Mouse (Mus musculus) liver, embryonic 15.5 days (tissue): ENCODE data around the gene Cyp26c1. TPM values are rescaled to one million over a fixed set of nuclear protein-coding genes. Genes with fewer than 3 reads are reported as not detected.

Source experiments
- ATAC-seq: fragments of 200-750 bp; cut with Nextera tagmentation; 2 replicates; pipeline ENCODE4 v1.8.0; 2017; ENCODE audit warnings: moderate number of reproducible peaks, mild to moderate bottlenecking, moderate library complexity; ENCODE audit not compliant: insufficient read depth
- H3K27ac ChIP-seq: fragments of 300-500 bp; sonication (generic); replicated peaks from 2 replicates; pipeline ENCODE4 v1.5.1; 2015; ENCODE audit warnings: mild to moderate bottlenecking, inconsistent platforms
- H3K27me3 ChIP-seq: fragments of 300-500 bp; sonication (generic); 2 replicates; pipeline ENCODE4 v1.6.1; 2015; ENCODE audit warnings: mild to moderate bottlenecking, inconsistent platforms
- H3K36me3 ChIP-seq: fragments of 300-500 bp; sonication (generic); replicated peaks from 2 replicates; pipeline ENCODE4 v1.6.1; 2015; ENCODE audit warnings: moderate library complexity, mild to moderate bottlenecking, inconsistent platforms
- H3K4me1 ChIP-seq: fragments of 300-500 bp; sonication (generic); replicated peaks from 2 replicates; pipeline ENCODE4 v1.6.1; 2015; ENCODE audit warnings: inconsistent platforms
- H3K4me2 ChIP-seq: fragments of 300-500 bp; sonication (generic); 2 replicates; pipeline ENCODE4 v1.6.1; 2015; ENCODE audit warnings: moderate library complexity, mild to moderate bottlenecking, inconsistent platforms
- H3K4me3 ChIP-seq: fragments of 300-500 bp; sonication (generic); replicated peaks from 2 replicates; pipeline ENCODE4 v1.5.1; 2015; ENCODE audit warnings: mild to moderate bottlenecking, inconsistent platforms
- H3K9ac ChIP-seq: fragments of 300-500 bp; sonication (generic); 2 replicates; pipeline ENCODE4 v1.6.1; 2015; ENCODE audit warnings: moderate library complexity, mild to moderate bottlenecking, inconsistent platforms
- H3K9me3 ChIP-seq: fragments of 300-500 bp; sonication (generic); replicated peaks from 2 replicates; pipeline ENCODE4 v1.6.1; 2016; ENCODE audit warnings: inconsistent platforms
- WGBS: fragments of 180-500 bp; shearing (Covaris S2); methylation state at CpG from one replicate; pipeline ENCODE4 v1.1.7; 2015; ENCODE audit warnings: mixed read lengths; ENCODE audit not compliant: insufficient replicate concordance; 5-methylcytosine and 5-hydroxymethylcytosine counted together
- polyA plus RNA-seq: library from polyadenylated mRNA; unstranded; fragments of >200 nt; fragmentation: Nextera tagmentation; extraction: Ambion mirVana; gene quantifications from 2 replicates; pipeline ENCODE4 v1.2.1, GENCODE M21; 2015

Cyp26c1 gene
- not detected in 2 replicates for polyA plus RNA-seq

DNA sequence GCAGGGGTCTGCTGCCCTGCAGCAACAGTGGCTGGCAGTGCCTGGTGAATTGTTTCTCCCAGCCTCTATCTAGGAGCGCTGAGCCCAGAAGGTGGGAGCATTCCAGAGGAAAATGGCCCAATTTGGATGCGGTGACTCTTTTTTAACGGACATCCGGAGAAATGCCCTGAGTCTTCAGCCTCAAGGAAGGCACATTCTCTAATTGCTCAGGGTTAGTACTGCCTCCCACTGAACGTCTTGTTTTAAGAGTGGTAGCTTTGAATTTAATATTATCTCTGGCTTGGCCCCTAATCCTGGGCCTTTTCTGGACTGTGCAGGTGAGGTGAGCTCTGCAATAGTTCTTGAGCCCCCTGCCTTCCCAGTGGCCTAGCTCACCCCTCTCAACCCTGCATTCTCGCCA lies at the start of gene Cyp26c1:
Gene Cyp26c1 (plus strand): TSS at position 301 of the 400 bp plus-strand sequence.
- Histone ChIP-seq H3K36me3 (peaks cover 14% of the 10 kb centered on the region; the same call in 1 of the 2 replicates), H3K27ac (no peak within 1 kb of the TSS), H3K27me3 (peaks cover 48% of the 10 kb centered on the region), H3K4me3 (no peak within 1 kb of the TSS), H3K4me2 (no peak within 1 kb of the TSS), H3K4me1 (no peaks in the 10 kb centered on the region), H3K9me3 (no peaks in the 10 kb centered on the region), H3K9ac (no peak within 1 kb of the TSS)
- ATAC-seq, result no peak
- 82% methylated on average over 6 of the region's 6 CpGs for WGBS

DNA sequence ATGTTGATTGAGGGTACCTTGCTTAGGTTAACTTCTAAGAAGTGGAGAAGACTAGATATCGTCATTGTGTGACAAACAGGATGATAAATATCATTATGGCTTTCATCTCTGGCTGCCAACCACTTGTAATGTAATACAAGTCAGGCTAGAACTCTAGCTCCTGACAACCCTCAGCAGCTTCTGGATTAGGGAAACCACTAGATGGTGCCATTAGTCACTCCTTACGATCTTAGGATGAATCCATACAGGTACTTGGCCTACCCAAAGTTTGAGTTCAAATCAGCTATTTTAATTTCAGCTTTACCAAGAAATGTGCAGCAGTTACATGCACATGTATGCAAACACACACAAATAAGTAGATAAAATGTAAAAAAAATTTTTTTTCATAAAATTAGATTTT lies 37.4 kb upstream of the Cyp26c1 start:
- H3K4me1 ChIP-seq, result no peaks in the 10 kb centered on the region
- H3K4me3 ChIP-seq, result no peak overlapping the region
- no peaks in the 10 kb centered on the region for H3K27me3 ChIP-seq
- H3K9ac ChIP-seq, result no peak overlapping the region
- WGBS, result 56% methylated on average over 2 of the region's 2 CpGs
- no peaks in the 10 kb centered on the region for H3K9me3 ChIP-seq
- H3K4me2 ChIP-seq, result no peak overlapping the region
- peaks cover 7% of the 10 kb centered on the region; the same call in 1 of the 2 replicates for H3K36me3 ChIP-seq
- H3K27ac ChIP-seq, result no peak overlapping the region
- ATAC-seq, result no peak

DNA sequence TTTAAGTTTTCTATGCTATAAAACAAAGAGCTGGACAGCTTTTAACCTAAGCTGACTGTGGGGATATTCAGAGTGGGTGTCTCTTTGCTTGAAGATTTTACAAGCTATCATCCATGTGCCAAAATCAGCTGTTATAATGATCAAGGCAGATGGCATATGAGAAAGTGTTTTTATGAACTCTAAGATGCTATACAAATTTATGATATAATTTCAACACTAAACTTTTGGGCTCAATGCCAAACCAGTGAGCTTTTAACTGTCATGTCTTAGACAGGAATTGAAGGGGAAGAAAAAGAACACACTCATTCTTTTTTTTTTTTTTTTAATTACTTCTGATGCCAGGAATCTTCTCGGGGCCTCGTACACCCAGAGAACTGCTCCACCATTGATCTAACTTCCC lies 34.9 kb upstream of the Cyp26c1 start:
- Histone ChIP-seq H3K27me3 (no peaks in the 10 kb centered on the region), H3K27ac (no peak overlapping the region), H3K4me2 (no peak overlapping the region), H3K9me3 (no peaks in the 10 kb centered on the region), H3K4me1 (peaks cover 8% of the 10 kb centered on the region), H3K36me3 (peaks cover 18% of the 10 kb centered on the region; the same call in 1 of the 2 replicates), H3K9ac (no peak overlapping the region), H3K4me3 (no peak overlapping the region)
- no peak for ATAC-seq
- WGBS, result 68% methylated on average over 2 of the region's 2 CpGs

DNA sequence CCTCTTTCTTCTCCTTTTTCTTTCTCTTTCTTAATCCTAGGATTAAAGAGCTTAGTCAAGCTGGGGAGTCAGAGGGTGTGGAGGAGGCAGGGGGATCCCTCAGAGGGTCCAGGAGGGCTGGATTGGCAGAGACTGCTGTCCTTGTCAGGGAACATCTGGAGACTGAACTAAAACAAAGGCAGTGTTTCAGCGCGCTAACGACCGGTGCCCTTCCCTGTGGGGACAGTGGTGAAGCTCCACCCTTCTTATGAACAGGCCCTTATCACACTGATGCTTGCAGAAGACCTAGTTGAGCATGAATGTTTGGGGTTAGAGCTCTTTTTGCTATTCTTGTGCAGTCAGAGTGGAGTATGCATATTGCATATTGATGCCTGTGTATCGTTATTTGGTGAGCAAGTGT lies 31.4 kb upstream of the Cyp26c1 start:
- H3K4me3 ChIP-seq, result no peak overlapping the region
- peaks cover 13% of the 10 kb centered on the region for H3K4me1 ChIP-seq
- no peak for ATAC-seq
- no peak overlapping the region for H3K4me2 ChIP-seq
- no peaks in the 10 kb centered on the region for H3K9me3 ChIP-seq
- no peaks in the 10 kb centered on the region for H3K27me3 ChIP-seq
- no peak overlapping the region for H3K27ac ChIP-seq
- no peak overlapping the region for H3K9ac ChIP-seq
- WGBS, result 34% methylated on average over 5 of the region's 5 CpGs
- peaks cover 11% of the 10 kb centered on the region; the same call in 1 of the 2 replicates for H3K36me3 ChIP-seq

DNA sequence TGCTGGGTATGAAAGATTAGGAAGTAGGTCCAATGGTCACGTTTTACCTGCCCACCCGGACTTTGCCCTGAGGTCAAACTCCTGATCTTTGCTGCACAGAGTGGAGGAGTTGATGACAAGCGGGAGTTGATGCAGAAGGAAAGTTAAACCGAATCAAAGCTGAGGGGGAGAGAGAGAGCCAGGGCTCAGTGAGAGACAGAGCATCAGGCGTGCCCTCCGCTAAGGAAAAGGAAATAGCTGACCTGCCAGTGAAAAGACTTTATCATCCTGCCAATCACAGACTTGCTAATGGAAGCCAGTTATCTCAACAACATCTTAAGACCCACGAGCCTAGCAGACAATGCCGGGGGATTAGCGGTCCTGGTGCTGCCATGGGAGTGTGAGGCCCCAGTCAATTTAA lies 28.9 kb upstream of the Cyp26c1 start:
- Histone ChIP-seq H3K27me3 (no peaks in the 10 kb centered on the region), H3K9me3 (no peaks in the 10 kb centered on the region), H3K4me2 (no peak overlapping the region), H3K4me1 (peaks cover 13% of the 10 kb centered on the region), H3K36me3 (peaks cover 17% of the 10 kb centered on the region; the same call in 1 of the 2 replicates), H3K27ac (no peak overlapping the region), H3K4me3 (no peak overlapping the region), H3K9ac (no peak overlapping the region)
- ATAC-seq, result no peak
- WGBS, result 61% methylated on average over 9 of the region's 9 CpGs

DNA sequence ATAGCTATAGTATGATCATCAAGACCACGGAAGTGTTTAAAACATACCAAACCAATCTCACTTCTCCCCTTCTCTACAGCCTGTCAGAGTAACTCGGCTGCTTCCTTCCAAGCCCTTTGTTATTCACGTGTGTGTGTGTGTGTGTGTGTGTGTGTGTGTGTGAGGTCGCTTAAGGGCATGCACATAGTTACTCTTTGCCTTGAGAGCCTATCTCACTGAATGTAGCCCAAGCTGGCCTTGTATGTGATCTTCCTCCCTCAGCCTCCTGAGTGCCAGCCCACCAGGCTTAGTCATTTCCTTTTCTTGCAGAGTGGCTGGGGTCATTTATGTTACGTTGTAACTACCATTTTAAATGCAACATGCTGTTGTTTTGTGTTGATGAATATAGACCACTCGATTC lies 20.1 kb upstream of the Cyp26c1 start:
- H3K9me3 ChIP-seq, result no peaks in the 10 kb centered on the region
- ATAC-seq, result no peak

DNA sequence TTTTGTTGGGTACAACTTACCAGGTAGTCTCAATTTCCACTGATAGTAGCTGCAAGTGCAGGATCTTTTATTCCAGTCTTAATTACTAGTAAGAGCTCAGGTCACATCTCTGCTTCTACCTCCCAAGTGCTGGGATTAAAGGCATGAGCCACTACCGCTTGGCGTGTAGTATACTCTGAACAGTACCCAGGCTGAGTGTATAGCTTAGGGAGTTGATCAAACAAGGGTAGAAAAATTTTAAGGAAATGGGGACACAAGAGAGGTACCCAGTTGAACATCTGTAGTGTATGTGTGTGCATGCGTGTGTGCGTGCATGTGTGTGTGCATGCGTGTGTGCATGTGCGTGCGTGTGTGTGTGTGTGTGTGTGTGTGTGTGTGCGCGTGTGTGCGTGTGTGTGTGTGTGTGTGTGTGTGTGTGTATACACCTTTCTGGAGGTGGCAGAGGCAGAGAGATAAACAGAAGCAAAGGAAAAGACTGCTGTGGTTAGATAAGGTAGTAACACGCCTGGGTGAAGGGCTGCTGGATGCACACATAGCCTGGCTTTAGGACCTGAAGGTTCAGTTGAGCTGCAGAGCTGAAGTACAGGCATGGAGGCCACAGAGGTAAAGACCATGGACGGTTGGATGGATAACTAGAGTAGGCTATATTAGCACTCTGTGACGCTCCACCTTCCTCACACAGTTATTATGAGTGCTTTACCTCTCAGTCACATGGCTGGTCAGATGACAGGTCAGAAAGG lies 17.4 kb upstream of the Cyp26c1 start:
- 35% methylated on average over 13 of the region's 13 CpGs for WGBS
- Histone ChIP-seq H3K36me3 (peaks cover 8% of the 10 kb centered on the region; the same call in 1 of the 2 replicates), H3K27me3 (no peaks in the 10 kb centered on the region), H3K4me2 (peak overlapping the region; percentile 51), H3K4me1 (peaks cover 28% of the 10 kb centered on the region), H3K9ac (no peak overlapping the region), H3K4me3 (no peak overlapping the region), H3K27ac (peak overlapping the region; percentile 65), H3K9me3 (no peaks in the 10 kb centered on the region)
- peak; percentile 95 for ATAC-seq

More for the DNA sequence above, 20.1 kb upstream of the Cyp26c1 start:
- Histone ChIP-seq H3K36me3 (peaks cover 15% of the 10 kb centered on the region; the same call in 1 of the 2 replicates), H3K4me3 (no peak overlapping the region), H3K27me3 (no peaks in the 10 kb centered on the region), H3K4me1 (peaks cover 28% of the 10 kb centered on the region), H3K9ac (no peak overlapping the region), H3K27ac (no peak overlapping the region), H3K4me2 (no peak overlapping the region)
- WGBS, result 52% methylated on average over 6 of the region's 6 CpGs

DNA sequence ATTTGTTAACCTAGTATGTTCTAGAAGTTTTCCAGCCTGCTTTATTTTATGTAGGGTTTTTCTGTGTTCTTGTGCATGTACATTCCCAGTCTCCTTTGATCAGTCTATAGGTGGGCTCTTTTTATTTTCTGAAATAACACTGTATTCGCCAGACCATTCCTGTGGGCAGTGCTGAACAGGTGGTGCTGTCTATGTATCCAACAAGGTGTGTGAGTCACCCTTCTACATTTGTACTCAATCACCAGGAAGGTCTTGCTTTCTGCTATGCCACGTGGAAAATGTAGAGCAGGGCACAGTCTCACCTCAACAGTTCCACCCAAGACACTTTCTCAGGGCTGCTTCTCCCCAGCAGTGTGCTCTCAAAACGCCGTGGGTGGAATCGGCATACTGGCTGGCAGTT lies 16.7 kb upstream of the Cyp26c1 start:
- peak overlapping the region; percentile 65 for H3K27ac ChIP-seq
- H3K36me3 ChIP-seq, result peaks cover 8% of the 10 kb centered on the region; the same call in 1 of the 2 replicates
- H3K9ac ChIP-seq, result no peak overlapping the region
- H3K9me3 ChIP-seq, result no peaks in the 10 kb centered on the region
- peak overlapping the region; percentile 51 for H3K4me2 ChIP-seq
- peaks cover 28% of the 10 kb centered on the region for H3K4me1 ChIP-seq
- WGBS, result 81% methylated on average over 5 of the region's 5 CpGs
- no peak overlapping the region for H3K4me3 ChIP-seq
- no peak for ATAC-seq
- H3K27me3 ChIP-seq, result no peaks in the 10 kb centered on the region

DNA sequence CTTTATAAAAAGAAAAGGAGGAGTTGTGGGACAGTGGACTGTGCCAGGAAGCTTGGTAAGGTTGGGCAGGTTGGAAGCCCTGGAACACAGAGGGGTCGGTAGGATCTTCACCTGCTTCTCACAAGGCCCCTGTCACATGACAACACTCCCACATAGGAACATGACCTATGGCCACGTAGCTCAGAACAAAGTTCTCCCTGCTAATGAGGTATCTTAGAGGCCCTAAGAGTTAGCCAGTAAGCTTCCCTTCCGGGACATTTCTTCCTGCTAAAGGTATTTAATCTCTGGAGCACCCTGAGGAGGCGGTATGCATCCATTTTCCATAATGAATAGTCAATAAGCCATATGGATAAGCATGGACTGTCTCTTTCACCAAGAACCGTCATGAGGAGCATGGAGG lies 15.9 kb upstream of the Cyp26c1 start:
- Histone ChIP-seq H3K4me1 (peaks cover 28% of the 10 kb centered on the region), H3K27ac (no peak overlapping the region), H3K4me3 (no peak overlapping the region), H3K9me3 (no peaks in the 10 kb centered on the region), H3K9ac (no peak overlapping the region), H3K4me2 (no peak overlapping the region), H3K27me3 (no peaks in the 10 kb centered on the region), H3K36me3 (peaks cover 8% of the 10 kb centered on the region; the same call in 1 of the 2 replicates)
- no peak for ATAC-seq
- 78% methylated on average over 5 of the region's 5 CpGs for WGBS

DNA sequence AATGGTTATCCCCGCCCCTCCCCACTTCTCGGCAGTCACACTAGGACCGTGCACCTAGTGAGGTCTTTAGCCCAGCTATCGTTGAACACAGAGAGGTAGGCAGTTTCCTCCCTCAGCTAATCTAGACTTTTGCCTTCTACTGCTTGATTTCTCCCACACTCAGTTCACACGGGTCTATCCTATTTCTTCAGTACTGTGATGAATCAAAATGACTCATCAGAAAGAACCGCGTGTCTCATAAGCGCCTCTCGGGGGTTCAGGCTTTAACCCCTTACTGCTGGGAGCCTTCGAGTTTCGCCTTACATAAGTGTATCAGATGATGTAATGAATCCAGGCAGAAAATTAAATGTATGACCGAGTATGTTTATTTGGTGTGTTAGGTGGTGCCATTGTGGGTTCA lies 12.0 kb upstream of the Cyp26c1 start:
- Histone ChIP-seq H3K4me3 (no peak overlapping the region), H3K9ac (no peak overlapping the region), H3K4me2 (no peak overlapping the region), H3K27ac (no peak overlapping the region), H3K4me1 (peaks cover 9% of the 10 kb centered on the region), H3K9me3 (no peaks in the 10 kb centered on the region), H3K36me3 (peaks cover 10% of the 10 kb centered on the region; the same call in 1 of the 2 replicates), H3K27me3 (no peaks in the 10 kb centered on the region)
- no peak for ATAC-seq
- WGBS, result 38% methylated on average over 12 of the region's 12 CpGs

DNA sequence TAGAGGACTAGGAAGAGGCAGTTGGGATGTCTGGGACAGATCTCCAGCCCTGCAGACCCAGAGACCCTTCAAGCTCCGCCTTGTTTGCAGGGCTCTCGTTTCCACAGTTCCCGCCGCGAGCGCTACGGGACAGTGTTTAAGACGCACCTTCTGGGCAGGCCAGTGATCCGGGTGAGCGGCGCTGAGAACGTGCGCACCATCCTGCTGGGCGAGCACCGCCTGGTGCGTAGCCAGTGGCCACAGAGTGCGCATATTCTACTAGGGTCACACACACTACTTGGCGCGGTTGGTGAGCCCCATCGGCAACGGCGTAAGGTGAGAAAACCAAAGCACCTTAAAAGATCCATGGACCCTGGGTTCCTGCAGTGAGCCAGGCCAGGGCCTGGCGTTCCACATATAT lies 966 bp downstream of the Cyp26c1 start:
- ATAC-seq, result no peak
- Histone ChIP-seq H3K27me3 (peaks cover 59% of the 10 kb centered on the region), H3K36me3 (peaks cover 14% of the 10 kb centered on the region; the same call in 1 of the 2 replicates), H3K4me1 (0 out of 2 replicates have a peak, but pooled peaks cover 3% of the 10 kb centered on the region), H3K4me2 (no peak overlapping the region), H3K4me3 (no peak overlapping the region), H3K9ac (no peak overlapping the region), H3K27ac (no peak overlapping the region), H3K9me3 (no peaks in the 10 kb centered on the region)
- WGBS, result 56% methylated on average over 23 of the region's 23 CpGs
